Mouse (Mus musculus): ENCODE data around the gene C1qtnf6.
A peak's percentile ranks its signal among the peaks of the same experiment; 100 is the strongest.

C1qtnf6 gene

DNA sequence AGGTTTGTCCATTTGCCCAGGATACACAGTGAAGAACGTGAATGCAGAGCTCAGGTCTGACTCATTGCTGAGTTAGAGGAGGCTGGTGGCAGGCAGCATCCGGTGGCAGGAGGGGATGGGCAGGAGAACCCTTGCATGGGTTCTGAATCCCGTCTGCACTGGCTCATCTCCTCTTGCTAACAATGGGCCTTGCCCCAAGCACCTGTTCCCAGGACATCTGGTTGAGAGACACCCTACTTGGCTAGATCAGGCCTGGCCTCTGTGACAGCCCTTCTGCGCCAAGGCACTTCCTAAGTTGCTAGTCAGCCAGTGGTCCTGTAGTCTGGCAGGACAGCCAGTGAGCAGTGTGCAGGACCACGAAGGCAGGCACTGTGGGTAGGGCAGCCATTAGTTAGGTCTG is 51.7 kb downstream of the C1qtnf6 start:
- DNase-seq, result no peak

DNA sequence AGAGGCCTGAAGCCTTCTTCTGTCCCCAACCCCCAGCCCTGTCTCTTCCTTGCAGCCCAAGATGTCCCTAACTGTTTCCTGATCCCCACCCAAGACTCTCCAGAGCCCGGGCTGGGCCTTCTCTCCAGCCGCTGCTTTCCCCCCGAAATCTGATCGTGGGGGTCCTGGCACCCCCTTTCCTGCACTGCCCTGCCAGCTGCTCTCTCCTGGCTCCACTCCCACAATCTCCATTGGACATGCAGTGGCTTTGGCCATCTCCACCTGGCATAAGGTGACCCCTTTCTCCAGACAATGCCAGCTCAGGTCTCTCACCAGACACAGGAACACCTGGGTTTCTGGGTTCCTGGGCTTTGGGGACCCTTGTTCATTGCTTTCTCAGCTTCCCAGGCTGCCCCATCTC is 53.1 kb downstream of the C1qtnf6 start:
- DNase-seq, result no peak

DNA sequence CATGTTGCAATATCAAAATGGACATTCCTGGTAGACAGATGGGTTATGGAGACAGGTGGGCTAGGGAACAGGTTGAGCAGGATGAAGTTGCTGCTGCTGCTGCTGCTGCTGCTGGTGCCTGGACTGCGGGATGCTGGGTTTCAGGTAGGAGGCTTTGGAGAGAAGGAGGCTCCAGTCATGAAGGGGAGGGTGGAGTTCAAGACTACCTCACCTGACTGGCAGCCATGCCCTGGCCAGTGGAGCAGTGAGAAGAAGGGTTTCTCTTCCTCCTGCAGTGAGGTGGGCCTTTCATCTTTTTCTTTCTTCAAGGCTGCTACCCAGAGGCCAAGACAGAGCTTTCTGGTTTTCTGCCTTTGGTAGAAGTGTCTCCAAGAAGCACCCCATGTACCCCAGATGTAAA is 54.3 kb downstream of the C1qtnf6 start:
- no peak for DNase-seq

DNA sequence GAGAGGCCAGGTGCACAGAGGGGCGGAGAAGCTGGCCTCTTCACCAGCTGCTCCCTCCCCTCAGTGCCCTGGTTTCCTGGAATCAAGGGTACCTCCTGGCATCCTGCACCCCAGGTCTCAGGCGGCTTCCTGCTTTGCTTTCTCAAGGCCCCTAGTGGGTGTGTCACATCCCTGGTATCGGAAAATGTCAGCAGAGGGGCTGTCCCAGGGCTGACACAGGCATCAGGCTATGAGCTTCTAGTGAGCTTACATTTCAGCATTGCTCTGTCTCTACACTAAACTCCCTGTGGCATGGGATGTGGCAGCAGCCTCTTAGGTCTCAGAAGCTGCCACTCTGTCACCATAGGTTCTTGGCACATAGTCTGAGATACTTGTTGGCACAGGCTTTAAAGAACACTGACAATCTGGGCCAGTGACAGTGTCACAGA is 55.6 kb downstream of the C1qtnf6 start:
- DNase-seq, result peak in 1 of 2 experiments; percentile 52

DNA sequence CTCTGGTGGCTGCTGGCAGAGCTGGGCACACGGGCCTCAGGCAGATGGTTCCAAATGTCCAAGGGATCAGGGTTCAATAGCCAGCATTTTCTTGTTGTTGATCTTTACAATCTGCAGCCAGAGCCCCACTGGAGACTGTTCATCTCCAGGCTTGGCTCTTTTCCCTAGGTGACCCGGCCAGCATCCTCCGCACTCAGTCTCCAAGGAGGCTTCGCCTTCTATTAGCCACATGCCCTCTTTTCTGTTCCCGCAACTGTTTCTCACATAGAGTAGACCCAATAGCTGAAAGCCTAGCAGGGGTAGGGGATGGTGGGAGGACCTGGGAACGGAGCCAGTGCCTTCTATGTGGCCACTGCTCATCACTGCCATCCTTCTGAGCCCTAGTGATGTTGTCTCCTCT is 57.8 kb downstream of the C1qtnf6 start:
- peak; percentile 45 to 56 for DNase-seq

Data from cerebellum, postnatal 25 days (tissue).